Comparison of ENCODE assay signal across 25 mouse cellular contexts in genomic region chr2:178483462-178483861, GRCm38 (mm10). TPM values are rescaled to one million over a fixed set of nuclear protein-coding genes. Genes with fewer than 3 reads are reported as not detected.
A peak's percentile ranks its signal among the peaks of the same experiment; 100 is the strongest.
DNase-seq lines count a peak whose midpoint lies in the region; ATAC-seq and TF ChIP-seq lines count a peak whose summit lies in the region.
"Had no signal": no experiment of that assay in that cellular context is flagged by ENCODE, and none has a peak within 500 bp of the region (broad histone marks: within the 10 kb centered on the region; RNA-seq: fewer than 3 reads in every experiment).

No protein-coding gene starts in this region.

- intact Hi-C loops in left cerebral cortex, adult 2 months (cut with DNase I), result no loop called here

- TF ChIP-seq CTCF in left cerebral cortex, adult 2 months (IDR thresholded peaks at IDR 0.05), result no peak

- no peak overlapping the region for H3K27ac ChIP-seq in embryonic facial prominence, embryonic 11.5 days (replicated peaks; ENCODE audit: low read depth, low read length)
- no peak overlapping the region for H3K27ac ChIP-seq in embryonic facial prominence, embryonic 10.5 days (replicated peaks)
- H3K27ac ChIP-seq in embryonic facial prominence, embryonic 14.5 days (replicated peaks; ENCODE audit: low read depth, low read length), result no peak overlapping the region
- H3K27ac ChIP-seq in left cerebral cortex, adult 2 months, result no peak overlapping the region
- H3K27ac ChIP-seq: embryonic facial prominence, embryonic 12.5 days; forebrain, embryonic 10.5 days; gastrocnemius, adult 2 months; hindbrain, embryonic 10.5 days; hindbrain, embryonic 15.5 days had no signal

- H3K4me3 ChIP-seq in embryonic facial prominence, embryonic 11.5 days (ENCODE audit: low read depth, low read length), result no peak overlapping the region
- no peak overlapping the region for H3K4me3 ChIP-seq in embryonic facial prominence, embryonic 10.5 days
- H3K4me3 ChIP-seq in embryonic facial prominence, embryonic 14.5 days (ENCODE audit: low read depth, low read length), result no peak overlapping the region
- H3K4me3 ChIP-seq in left cerebral cortex, adult 2 months, result no peak overlapping the region
- H3K4me3 ChIP-seq: embryonic facial prominence, embryonic 12.5 days; erythroblast, embryonic 14.5 days; forebrain, embryonic 10.5 days; gastrocnemius, adult 2 months; heart, embryonic 12.5 days; hindbrain, embryonic 10.5 days; hindbrain, embryonic 15.5 days had no signal

- no peaks in the 10 kb centered on the region for H3K4me1 ChIP-seq in embryonic facial prominence, embryonic 11.5 days (ENCODE audit: control insufficient read depth, insufficient read depth, low read length)
- H3K4me1 ChIP-seq in embryonic facial prominence, embryonic 10.5 days, result peaks cover 8% of the 10 kb centered on the region
- no peaks in the 10 kb centered on the region for H3K4me1 ChIP-seq in embryonic facial prominence, embryonic 14.5 days (ENCODE audit: control insufficient read depth, insufficient read depth, low read length)
- H3K4me1 ChIP-seq: heart, embryonic 12.5 days; hindbrain, embryonic 15.5 days had no signal

- no peaks in the 10 kb centered on the region for H3K36me3 ChIP-seq in embryonic facial prominence, embryonic 11.5 days (replicated peaks; ENCODE audit: control insufficient read depth, insufficient read depth, low read depth, low read length)
- H3K36me3 ChIP-seq in embryonic facial prominence, embryonic 10.5 days (replicated peaks), result no peaks in the 10 kb centered on the region
- no peaks in the 10 kb centered on the region for H3K36me3 ChIP-seq in embryonic facial prominence, embryonic 14.5 days (ENCODE audit: control insufficient read depth, insufficient read depth, low read length)
- H3K36me3 ChIP-seq: embryonic facial prominence, embryonic 12.5 days; forebrain, embryonic 10.5 days; heart, embryonic 12.5 days; hindbrain, embryonic 10.5 days; hindbrain, embryonic 15.5 days had no signal

- no peak overlapping the region for H3K9ac ChIP-seq in embryonic facial prominence, embryonic 11.5 days (replicated peaks; ENCODE audit: low read length)
- no peak overlapping the region for H3K9ac ChIP-seq in embryonic facial prominence, embryonic 14.5 days (ENCODE audit: low read depth, low read length)
- H3K9ac ChIP-seq: embryonic facial prominence, embryonic 12.5 days; heart, embryonic 12.5 days; hindbrain, embryonic 15.5 days had no signal

- peak; percentile 31 for DNase-seq in embryonic facial prominence, embryonic 11.5 days (ENCODE audit: low spot score)
- no peak for DNase-seq in embryonic facial prominence, embryonic 10.5 days (ENCODE audit: low spot score)
- peak; percentile 31 for DNase-seq in retina, embryonic 14.5 days (ENCODE audit: low spot score)
- DNase-seq in retina, postnatal 1 day, result no peak
- peak; percentile 32 for DNase-seq in embryonic facial prominence, embryonic 14.5 days (ENCODE audit: low spot score)
- DNase-seq in left cerebral cortex, adult 2 months (ENCODE audit: extremely low spot score in 1 of 2, low spot score in 2 of 2), result no peak
- DNase-seq: adrenal gland, postnatal 10 days; cerebellum, adult 11-12 months; cerebellum, adult 9-10 months; cerebellum, postnatal 25 days; gastrocnemius, adult 2 months; gastrocnemius, postnatal 25 days had no signal

- ATAC-seq in embryonic facial prominence, embryonic 11.5 days (replicated peaks; ENCODE audit: insufficient number of reproducible peaks, low FRiP score, low TSS enrichment, low read depth), result no peak
- ATAC-seq in embryonic facial prominence, embryonic 14.5 days (ENCODE audit: low read depth), result no peak
- no peak for ATAC-seq in megakaryocyte progenitor cell, adult 5-6 weeks (replicated peaks; ENCODE audit: poor library complexity)
- ATAC-seq: forebrain, embryonic 14.5 days; inflammation-experienced regulatory T-cells, adult 6 months had no signal

- no peak overlapping the region for H3K4me2 ChIP-seq in embryonic facial prominence, embryonic 11.5 days (ENCODE audit: low read depth, low read length)
- no peak overlapping the region for H3K4me2 ChIP-seq in embryonic facial prominence, embryonic 14.5 days (ENCODE audit: low read depth, low read length)
- H3K4me2 ChIP-seq: embryonic facial prominence, embryonic 12.5 days; heart, embryonic 12.5 days; hindbrain, embryonic 15.5 days had no signal

- no peaks in the 10 kb centered on the region for H3K9me3 ChIP-seq in embryonic facial prominence, embryonic 11.5 days (replicated peaks; ENCODE audit: control insufficient read depth, low read length)
- no peaks in the 10 kb centered on the region; the same call in 1 of the 2 replicates for H3K9me3 ChIP-seq in embryonic facial prominence, embryonic 10.5 days
- peaks cover 5% of the 10 kb centered on the region; the same call in 1 of the 2 replicates for H3K9me3 ChIP-seq in embryonic facial prominence, embryonic 14.5 days (ENCODE audit: control insufficient read depth, low read length)
- H3K9me3 ChIP-seq: embryonic facial prominence, embryonic 12.5 days; forebrain, embryonic 10.5 days; hindbrain, embryonic 15.5 days had no signal

- WGBS in embryonic facial prominence, embryonic 11.5 days, result 48% methylated on average over 10 of the region's 10 CpGs
- WGBS in embryonic facial prominence, embryonic 10.5 days, result 52% methylated on average over 10 of the region's 10 CpGs
- 27% methylated on average over 10 of the region's 10 CpGs for WGBS in embryonic facial prominence, embryonic 14.5 days

- H3K27me3 ChIP-seq in embryonic facial prominence, embryonic 11.5 days (ENCODE audit: control insufficient read depth, insufficient read depth, low read length), result no peaks in the 10 kb centered on the region
- H3K27me3 ChIP-seq in embryonic facial prominence, embryonic 10.5 days (replicated peaks; ENCODE audit: low read depth, poor library complexity, severe bottlenecking), result no peaks in the 10 kb centered on the region
- no peaks in the 10 kb centered on the region for H3K27me3 ChIP-seq in embryonic facial prominence, embryonic 14.5 days (replicated peaks; ENCODE audit: control insufficient read depth, insufficient read depth, low read length)
- H3K27me3 ChIP-seq: embryonic facial prominence, embryonic 12.5 days; heart, embryonic 12.5 days; hindbrain, embryonic 15.5 days had no signal

RNA-seq across cellular contexts. Expression of gene Cdh26, which starts 53.1 kb away (rescaled TPM):
- 0.45 and 0.63 TPM in 2 replicates for polyA plus RNA-seq in embryonic facial prominence, embryonic 11.5 days (2014; fragmentation: Nextera tagmentation; extraction: Ambion mirVana)
- polyA plus RNA-seq in embryonic facial prominence, embryonic 10.5 days (2016; fragmentation: Nextera tagmentation; extraction: Ambion mirVana), result 0.19 TPM in 1 of 2 replicates, not detected in the other
- polyA plus RNA-seq in embryonic facial prominence, embryonic 14.5 days (2014; fragmentation: Nextera tagmentation; extraction: Ambion mirVana), result 2.5 and 3.9 TPM in 2 replicates
- total RNA-seq in megakaryocyte progenitor cell, adult 5-6 weeks (2015), result not detected in 2 replicates
- not detected in 2 replicates for total RNA-seq in megakaryocyte progenitor cell, adult 5-6 weeks (2017)
- under 1 TPM; 0.16 to 0.36 TPM for total RNA-seq in left cerebral cortex, adult 2 months (2021)
- total RNA-seq: gastrocnemius, adult 2 months; gastrocnemius, postnatal 25 days; granulocyte monocyte progenitor cell, adult 5-6 weeks; heart, adult 8-10 months; heart, postnatal 25 days had no signal
- polyA plus RNA-seq: C2C12; erythroblast, embryonic 14.5 days; inflammation-experienced regulatory T-cells, adult 6 months had no signal

Comparison
In these comparisons a context has a peak if more than half of its experiments do, and no peak if none do; other contexts are left out.
1. DNase-seq: peak in embryonic facial prominence, embryonic 11.5 days (single experiment), retina, embryonic 14.5 days (single experiment) and embryonic facial prominence, embryonic 14.5 days (single experiment); none in embryonic facial prominence, embryonic 10.5 days (single experiment), retina, postnatal 1 day (single experiment) and left cerebral cortex, adult 2 months (0 of 2).